Mouse (Mus musculus): ENCODE measurements around the gene Nhsl1. TPM values are rescaled to one million over a fixed set of nuclear protein-coding genes. Genes with fewer than 3 reads are reported as not detected.

The Nhsl1 gene
- polyA plus RNA-seq, 1 experiment from 2014 or later: 15.5 TPM

- H3K4me3 ChIP-seq: no peak overlapping the region
- no peaks in the 10 kb centered on the region for H3K36me3 ChIP-seq
- no peak overlapping the region for H3K4me2 ChIP-seq
- no peaks in the 10 kb centered on the region for H3K27me3 ChIP-seq (replicated peaks)
- no peak overlapping the region for H3K9ac ChIP-seq
- no peak overlapping the region for H3K27ac ChIP-seq (ENCODE audit: poor library complexity, severe bottlenecking)
- peaks cover 24% of the 10 kb centered on the region for H3K4me1 ChIP-seq (replicated peaks)
- no peak for ATAC-seq (ENCODE audit: insufficient number of reproducible peaks, low FRiP score)
- WGBS: 68% methylated on average over 5 of the region's 5 CpGs
- no peaks in the 10 kb centered on the region for H3K9me3 ChIP-seq (replicated peaks)
These were observed 85.9 kb downstream of the Nhsl1 start for GRCm38 (mm10) chr10:18404679-18405078.

- Histone ChIP-seq H3K27ac (ENCODE audit: poor library complexity, severe bottlenecking) (peak overlapping the region; percentile 17; the same call in 1 of the 2 replicates), H3K36me3 (no peaks in the 10 kb centered on the region), H3K9me3 (replicated peaks) (no peaks in the 10 kb centered on the region), H3K4me2 (peak overlapping the region; percentile 77), H3K4me3 (peak overlapping the region; percentile 59), H3K4me1 (replicated peaks) (peaks cover 38% of the 10 kb centered on the region), H3K27me3 (replicated peaks) (no peaks in the 10 kb centered on the region), H3K9ac (peak overlapping the region; percentile 81)
- ATAC-seq (ENCODE audit: insufficient number of reproducible peaks, low FRiP score): peak; percentile 90
- whole genome bisulfite sequencing: under 1% methylated on average over 21 of the region's 21 CpGs
These were observed 88.5 kb downstream of the Nhsl1 start for GRCm38 (mm10) chr10:18407062-18407830.

DNA sequence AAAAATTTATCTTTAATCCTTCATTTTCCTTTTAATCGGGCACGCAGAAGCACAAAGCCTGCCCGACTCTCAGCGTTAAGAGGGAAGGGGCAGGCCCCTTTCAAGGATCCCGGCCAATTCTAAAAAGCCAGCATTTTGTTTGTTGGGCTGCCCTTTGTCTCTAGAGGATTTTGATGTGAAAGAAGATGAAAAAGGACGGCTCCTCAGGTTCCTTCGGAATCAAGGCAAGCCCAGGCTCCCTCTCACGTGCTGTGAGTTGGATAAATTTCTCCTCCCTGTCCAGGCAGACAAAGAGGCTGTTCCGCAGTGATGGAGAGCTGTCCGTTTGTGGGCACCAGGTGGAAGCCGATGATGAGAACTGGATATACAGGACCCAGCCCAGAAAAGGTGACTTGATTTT, 89.3 kb downstream of the Nhsl1 start:
- ATAC-seq (ENCODE audit: insufficient number of reproducible peaks, low FRiP score): no peak
- WGBS: 20% methylated on average over 11 of the region's 11 CpGs
- H3K27ac ChIP-seq (ENCODE audit: poor library complexity, severe bottlenecking): no peak overlapping the region

DNA sequence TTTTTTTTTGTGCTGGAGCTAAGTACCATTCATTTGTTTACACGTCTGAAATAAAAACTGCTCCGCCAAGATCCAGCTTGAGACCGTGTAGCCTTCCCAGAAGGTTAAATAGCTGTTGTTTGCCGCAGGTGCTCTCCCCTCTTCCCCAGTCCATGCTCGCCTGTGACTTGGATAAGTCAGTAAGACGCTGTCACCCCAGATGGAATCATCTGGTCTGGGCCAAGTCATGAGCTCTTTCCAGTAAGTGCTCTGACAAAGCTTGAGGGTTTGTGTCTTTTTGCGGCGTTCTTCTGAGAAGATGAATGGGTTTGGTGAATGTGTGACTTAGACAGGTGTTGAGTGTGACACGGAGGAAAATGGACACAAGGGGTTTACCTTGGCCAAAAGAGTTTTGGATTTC, 89.8 kb downstream of the Nhsl1 start:
- Histone ChIP-seq H3K27me3 (replicated peaks) (no peaks in the 10 kb centered on the region), H3K9me3 (replicated peaks) (no peaks in the 10 kb centered on the region), H3K9ac (peak overlapping the region; percentile 35), H3K4me3 (peak overlapping the region; percentile 59), H3K27ac (ENCODE audit: poor library complexity, severe bottlenecking) (no peak overlapping the region), H3K4me1 (replicated peaks) (peaks cover 38% of the 10 kb centered on the region), H3K4me2 (peak overlapping the region; percentile 77), H3K36me3 (no peaks in the 10 kb centered on the region)
- no peak for ATAC-seq (ENCODE audit: insufficient number of reproducible peaks, low FRiP score)
- WGBS: 47% methylated on average over 9 of the region's 9 CpGs

More for the DNA sequence above, 89.3 kb downstream of the Nhsl1 start:
- Histone ChIP-seq H3K9ac (peak overlapping the region; percentile 81), H3K4me3 (peak overlapping the region; percentile 59), H3K36me3 (no peaks in the 10 kb centered on the region), H3K27me3 (replicated peaks) (no peaks in the 10 kb centered on the region), H3K4me2 (peak overlapping the region; percentile 77), H3K9me3 (replicated peaks) (no peaks in the 10 kb centered on the region), H3K4me1 (replicated peaks) (peaks cover 38% of the 10 kb centered on the region)

- Histone ChIP-seq H3K9me3 (replicated peaks) (no peaks in the 10 kb centered on the region), H3K36me3 (no peaks in the 10 kb centered on the region), H3K4me1 (replicated peaks) (peaks cover 38% of the 10 kb centered on the region), H3K27ac (ENCODE audit: poor library complexity, severe bottlenecking) (no peak overlapping the region), H3K4me2 (peak overlapping the region; percentile 77), H3K9ac (peak overlapping the region; percentile 35), H3K27me3 (replicated peaks) (no peaks in the 10 kb centered on the region), H3K4me3 (peak overlapping the region; percentile 59)
- WGBS: 59% methylated on average over 2 of the region's 2 CpGs
- ATAC-seq (ENCODE audit: insufficient number of reproducible peaks, low FRiP score): no peak
These were observed 90.3 kb downstream of the Nhsl1 start for GRCm38 (mm10) chr10:18409068-18409467.

DNA sequence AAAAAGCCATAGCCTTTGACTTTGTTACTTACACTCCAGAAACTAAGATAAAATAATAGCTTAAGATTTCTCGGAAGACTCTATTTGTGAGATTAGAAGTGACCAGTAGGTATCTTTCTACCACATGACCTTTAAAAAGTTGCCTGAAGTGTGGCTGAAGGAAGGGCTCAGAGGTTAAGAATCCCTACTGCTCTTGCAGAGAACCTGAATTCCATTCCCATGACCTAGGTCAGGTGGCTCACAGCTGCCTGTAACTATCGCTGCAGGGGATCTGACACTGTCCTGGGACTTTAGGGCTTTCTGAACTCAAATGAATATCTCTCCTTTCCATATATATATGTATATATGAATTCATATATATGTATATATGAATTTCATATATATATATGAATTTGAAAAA, 92.5 kb downstream of the Nhsl1 start:
- Histone ChIP-seq H3K4me3 (no peak overlapping the region), H3K4me1 (replicated peaks) (peaks cover 41% of the 10 kb centered on the region), H3K27ac (ENCODE audit: poor library complexity, severe bottlenecking) (no peak overlapping the region), H3K27me3 (replicated peaks) (no peaks in the 10 kb centered on the region), H3K9me3 (replicated peaks) (no peaks in the 10 kb centered on the region), H3K4me2 (no peak overlapping the region), H3K36me3 (no peaks in the 10 kb centered on the region), H3K9ac (no peak overlapping the region)
- WGBS: 49% methylated on average over 2 of the region's 2 CpGs
- ATAC-seq (ENCODE audit: insufficient number of reproducible peaks, low FRiP score): no peak

- Histone ChIP-seq H3K9me3 (replicated peaks) (no peaks in the 10 kb centered on the region), H3K4me2 (no peak overlapping the region), H3K27ac (ENCODE audit: poor library complexity, severe bottlenecking) (no peak overlapping the region), H3K4me3 (no peak overlapping the region), H3K4me1 (replicated peaks) (peaks cover 40% of the 10 kb centered on the region), H3K27me3 (replicated peaks) (no peaks in the 10 kb centered on the region), H3K36me3 (no peaks in the 10 kb centered on the region), H3K9ac (no peak overlapping the region)
- WGBS: 78% methylated on average over 11 of the region's 11 CpGs
- no peak for ATAC-seq (ENCODE audit: insufficient number of reproducible peaks, low FRiP score)
These were observed 97.2 kb downstream of the Nhsl1 start for GRCm38 (mm10) chr10:18415946-18416345.

GRCm38 (mm10) chr10:18418160-18418559, 99.4 kb downstream of the Nhsl1 start:
- no peaks in the 10 kb centered on the region for H3K27me3 ChIP-seq (replicated peaks)
- no peak for ATAC-seq (ENCODE audit: insufficient number of reproducible peaks, low FRiP score)
- H3K9ac ChIP-seq: no peak overlapping the region
- H3K4me2 ChIP-seq: peak overlapping the region; percentile 12
- H3K4me3 ChIP-seq: no peak overlapping the region
- H3K9me3 ChIP-seq (replicated peaks): no peaks in the 10 kb centered on the region
- peak overlapping the region; percentile 31 for H3K27ac ChIP-seq (ENCODE audit: poor library complexity, severe bottlenecking)
- 26% methylated on average over 7 of the region's 7 CpGs for WGBS
- H3K36me3 ChIP-seq: no peaks in the 10 kb centered on the region
- H3K4me1 ChIP-seq (replicated peaks): peaks cover 37% of the 10 kb centered on the region

GRCm38 (mm10) chr10:18419508-18419907, 100.7 kb downstream of the Nhsl1 start:
- Histone ChIP-seq H3K27ac (ENCODE audit: poor library complexity, severe bottlenecking) (peak overlapping the region; percentile 69), H3K4me3 (no peak overlapping the region), H3K9me3 (replicated peaks) (no peaks in the 10 kb centered on the region), H3K27me3 (replicated peaks) (no peaks in the 10 kb centered on the region), H3K36me3 (no peaks in the 10 kb centered on the region), H3K9ac (no peak overlapping the region), H3K4me2 (no peak overlapping the region), H3K4me1 (replicated peaks) (peaks cover 44% of the 10 kb centered on the region)
- WGBS: 50% methylated on average over 10 of the region's 10 CpGs
- no peak for ATAC-seq (ENCODE audit: insufficient number of reproducible peaks, low FRiP score)

- H3K9ac ChIP-seq: no peak overlapping the region
- no peaks in the 10 kb centered on the region for H3K9me3 ChIP-seq (replicated peaks)
- no peak overlapping the region for H3K4me3 ChIP-seq
- no peak for ATAC-seq (ENCODE audit: insufficient number of reproducible peaks, low FRiP score)
- WGBS: 77% methylated on average over 6 of the region's 6 CpGs
- no peaks in the 10 kb centered on the region for H3K27me3 ChIP-seq (replicated peaks)
- no peak overlapping the region for H3K4me2 ChIP-seq
- peaks cover 41% of the 10 kb centered on the region for H3K4me1 ChIP-seq (replicated peaks)
- H3K36me3 ChIP-seq: no peaks in the 10 kb centered on the region
- no peak overlapping the region for H3K27ac ChIP-seq (ENCODE audit: poor library complexity, severe bottlenecking)
These were observed 101.6 kb downstream of the Nhsl1 start for GRCm38 (mm10) chr10:18420259-18421000.

DNA sequence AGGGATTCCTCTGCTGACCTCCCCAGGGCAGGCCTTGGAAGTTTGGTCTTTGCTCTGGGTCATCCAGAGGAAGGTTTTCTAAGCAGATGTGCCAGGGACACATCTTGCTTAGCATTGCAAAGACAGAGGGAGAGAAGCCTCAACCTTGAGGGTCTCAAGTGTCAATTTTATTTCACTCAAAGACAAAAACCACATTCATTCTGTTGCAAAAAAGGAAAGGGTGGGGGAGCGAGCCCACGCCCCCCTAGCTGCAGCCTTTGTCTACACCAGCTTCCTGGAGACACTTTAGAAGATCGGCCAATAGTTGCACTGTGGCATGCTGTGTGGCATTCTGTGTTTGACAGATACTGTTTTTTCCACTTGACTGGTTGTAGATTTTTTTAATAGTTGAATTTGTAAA, 104.2 kb downstream of the Nhsl1 start:
- Histone ChIP-seq H3K9ac (no peak overlapping the region), H3K4me2 (no peak overlapping the region), H3K4me3 (no peak overlapping the region), H3K9me3 (replicated peaks) (no peaks in the 10 kb centered on the region), H3K27ac (ENCODE audit: poor library complexity, severe bottlenecking) (no peak overlapping the region), H3K36me3 (0 out of 2 replicates have a peak, but pooled peaks cover 3% of the 10 kb centered on the region), H3K4me1 (replicated peaks) (peaks cover 40% of the 10 kb centered on the region), H3K27me3 (replicated peaks) (no peaks in the 10 kb centered on the region)
- no peak for ATAC-seq (ENCODE audit: insufficient number of reproducible peaks, low FRiP score)
- 65% methylated on average over 3 of the region's 3 CpGs for whole genome bisulfite sequencing
